Comparison of ENCODE assay signal across 13 mouse cellular contexts in genomic region chr1:162053186-162053585, GRCm38 (mm10).
DNase-seq lines count a peak whose midpoint lies in the region; ATAC-seq and TF ChIP-seq lines count a peak whose summit lies in the region.
"Had no signal": no experiment of that assay in that cellular context is flagged by ENCODE, and none has a peak within 500 bp of the region (broad histone marks: within the 10 kb centered on the region; RNA-seq: fewer than 3 reads in every experiment).

No protein-coding gene starts in this region.

- H3K27me3 ChIP-seq in neural tube, embryonic 11.5 days (ENCODE audit: control insufficient read depth, insufficient read depth, low read length) = no peaks in the 10 kb centered on the region
- H3K27me3 ChIP-seq in forebrain, embryonic 14.5 days (replicated peaks; ENCODE audit: control insufficient read depth, insufficient read depth, low read length) = no peaks in the 10 kb centered on the region
- no peaks in the 10 kb centered on the region for H3K27me3 ChIP-seq in limb, embryonic 14.5 days (ENCODE audit: control insufficient read depth, insufficient read depth, low read length)
- H3K27me3 ChIP-seq in stomach, embryonic 15.5 days (replicated peaks) = no peaks in the 10 kb centered on the region

- TF ChIP-seq POLR2A in limb, embryonic 14.5 days (IDR thresholded peaks at IDR 0.05; ENCODE audit: borderline replicate concordance, extremely low read depth, insufficient read depth, insufficient read length) = no peak

- no peak overlapping the region for H3K9ac ChIP-seq in neural tube, embryonic 11.5 days (ENCODE audit: low read length)
- no peak overlapping the region; the same call in 1 of the 2 replicates for H3K9ac ChIP-seq in forebrain, embryonic 14.5 days (ENCODE audit: low read length)
- H3K9ac ChIP-seq in limb, embryonic 14.5 days (ENCODE audit: low read depth, low read length, severe bottlenecking) = no peak overlapping the region
- no peak overlapping the region for H3K9ac ChIP-seq in stomach, embryonic 15.5 days

- no peaks in the 10 kb centered on the region for H3K9me3 ChIP-seq in neural tube, embryonic 11.5 days (ENCODE audit: control insufficient read depth, low read length)
- no peaks in the 10 kb centered on the region for H3K9me3 ChIP-seq in forebrain, embryonic 14.5 days (replicated peaks; ENCODE audit: control insufficient read depth, low read length)
- H3K9me3 ChIP-seq in limb, embryonic 14.5 days (ENCODE audit: control insufficient read depth, low read length) = no peaks in the 10 kb centered on the region
- H3K9me3 ChIP-seq in stomach, embryonic 15.5 days = no peaks in the 10 kb centered on the region

- no peak overlapping the region for H3K4me2 ChIP-seq in neural tube, embryonic 11.5 days (ENCODE audit: low read depth)
- H3K4me2 ChIP-seq in forebrain, embryonic 14.5 days (ENCODE audit: low read length) = peak overlapping the region; percentile 4; the same call in 1 of the 2 replicates
- H3K4me2 ChIP-seq in limb, embryonic 14.5 days (replicated peaks; ENCODE audit: low read depth, low read length, severe bottlenecking) = no peak overlapping the region
- no peak overlapping the region for H3K4me2 ChIP-seq in stomach, embryonic 15.5 days

- no peaks in the 10 kb centered on the region for H3K36me3 ChIP-seq in neural tube, embryonic 11.5 days (ENCODE audit: control insufficient read depth, insufficient read depth, low read length)
- no peaks in the 10 kb centered on the region for H3K36me3 ChIP-seq in forebrain, embryonic 14.5 days (ENCODE audit: control insufficient read depth, insufficient read depth, low read length)
- no peaks in the 10 kb centered on the region for H3K36me3 ChIP-seq in limb, embryonic 14.5 days (ENCODE audit: control insufficient read depth, insufficient read depth, low read length)
- no peaks in the 10 kb centered on the region for H3K36me3 ChIP-seq in stomach, embryonic 15.5 days

- no peak overlapping the region for H3K4me3 ChIP-seq in neural tube, embryonic 11.5 days (ENCODE audit: low read depth, low read length)
- no peak overlapping the region for H3K4me3 ChIP-seq in forebrain, embryonic 14.5 days (ENCODE audit: low read depth, low read length)
- H3K4me3 ChIP-seq in limb, embryonic 14.5 days (replicated peaks; ENCODE audit: low read length) = no peak overlapping the region
- H3K4me3 ChIP-seq in stomach, embryonic 15.5 days (replicated peaks) = no peak overlapping the region

- H3K27ac ChIP-seq in neural tube, embryonic 11.5 days (ENCODE audit: low read depth, low read length) = peak overlapping the region; percentile 17; the same call in 1 of the 2 replicates
- no peak overlapping the region for H3K27ac ChIP-seq in forebrain, embryonic 14.5 days (ENCODE audit: low read depth, low read length)
- H3K27ac ChIP-seq in limb, embryonic 14.5 days (replicated peaks; ENCODE audit: low read depth, low read length) = peak overlapping the region; percentile 88
- H3K27ac ChIP-seq in stomach, embryonic 15.5 days = peak overlapping the region; percentile 21; the same call in 1 of the 2 replicates

- ATAC-seq in neural tube, embryonic 11.5 days (ENCODE audit: insufficient read depth, low FRiP score, low TSS enrichment) = no peak
- no peak for ATAC-seq in forebrain, embryonic 14.5 days
- peak; percentile 49; the same call in 1 of the 2 replicates for ATAC-seq in limb, embryonic 14.5 days (ENCODE audit: low FRiP score, low read depth)
- no peak for ATAC-seq in stomach, embryonic 15.5 days (ENCODE audit: insufficient read depth, low FRiP score, low read depth)
- ATAC-seq: lung, postnatal 0 days had no signal

- DNase-seq in neural tube, embryonic 11.5 days (ENCODE audit: low spot score) = no peak
- DNase-seq in neural tube, embryonic 10.5 days (ENCODE audit: extremely low spot score, low spot score) = no peak
- no peak for DNase-seq in forebrain, embryonic 14.5 days (ENCODE audit: low spot score)
- DNase-seq in limb, embryonic 14.5 days (ENCODE audit: low spot score) = no peak
- no peak for DNase-seq in layer of hippocampus, adult 11-12 months (ENCODE audit: low spot score)
- DNase-seq in frontal cortex, postnatal 25 days (ENCODE audit: low spot score in 2 of 2) = no peak
- no peak for DNase-seq in cerebellum, postnatal 10 days
- DNase-seq: adrenal gland, postnatal 10 days; cerebellum, adult 8-10 months; gastrocnemius, postnatal 14 days; kidney, adult 11 months had no signal

- H3K4me1 ChIP-seq in neural tube, embryonic 11.5 days (ENCODE audit: control insufficient read depth, insufficient read depth, low read length) = no peaks in the 10 kb centered on the region
- H3K4me1 ChIP-seq in forebrain, embryonic 14.5 days (ENCODE audit: control insufficient read depth, insufficient read depth, low read length) = peaks cover 11% of the 10 kb centered on the region
- peaks cover 25% of the 10 kb centered on the region for H3K4me1 ChIP-seq in limb, embryonic 14.5 days (ENCODE audit: control insufficient read depth, insufficient read depth, low read length)
- peaks cover 3% of the 10 kb centered on the region; the same call in 1 of the 2 replicates for H3K4me1 ChIP-seq in stomach, embryonic 15.5 days

- WGBS in neural tube, embryonic 11.5 days = 50% methylated on average over 7 of the region's 7 CpGs
- WGBS in forebrain, embryonic 14.5 days = 10% methylated on average over 7 of the region's 7 CpGs
- WGBS in limb, embryonic 14.5 days = 15% methylated on average over 7 of the region's 7 CpGs
- 49% methylated on average over 7 of the region's 7 CpGs for WGBS in stomach, embryonic 15.5 days
